Mouse (Mus musculus): ENCODE measurements around the gene Gm11554.
A peak's percentile ranks its signal among the peaks of the same experiment; 100 is the strongest.
"Not testable (repeated sequence)": the region's sequence is repeated elsewhere in the genome, so short reads cannot be mapped to it uniquely, and the experiment has no call there.

The Gm11554 gene

GRCm38 (mm10) chr11:99804346-99804745 lies at the start of gene Gm11554:
Gm11554 (minus strand) TSS chr11:99804446.
- H3K4me3 ChIP-seq (replicated peaks; ENCODE audit: low read length); H3K27me3 ChIP-seq (ENCODE audit: insufficient read depth, low read length); H3K9me3 ChIP-seq (ENCODE audit: low read length); H3K4me1 ChIP-seq (replicated peaks; ENCODE audit: low read depth, low read length); H3K36me3 ChIP-seq (ENCODE audit: insufficient read depth, low read length): not testable (repeated sequence)

DNA sequence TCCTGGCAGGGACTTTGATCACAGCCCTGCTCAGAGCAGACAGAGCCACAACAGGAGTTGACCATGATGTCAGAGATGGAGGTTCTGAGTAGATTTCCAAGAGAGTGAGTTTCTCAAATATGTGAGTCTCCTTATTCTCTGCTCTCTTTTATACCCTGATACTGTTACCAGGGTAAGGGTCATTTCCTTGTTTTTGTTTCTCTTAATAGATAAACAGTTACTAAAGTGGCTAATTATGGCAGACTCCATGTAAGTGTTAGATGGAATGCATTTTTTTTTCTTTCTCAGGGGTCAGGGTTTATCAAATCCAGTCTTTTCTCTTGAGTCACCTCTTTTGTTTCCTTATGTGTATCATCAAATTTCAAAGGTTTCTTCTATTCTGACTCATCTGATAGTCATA lies 47.3 kb upstream of the Gm11554 start, which contains the start of gene Krtap4-16:
Gene Krtap4-16 (minus strand): TSS at position 101 of the 400 bp plus-strand sequence.
- H3K36me3 ChIP-seq (ENCODE audit: insufficient read depth, low read length) = no peaks in the 10 kb centered on the region
- H3K27me3 ChIP-seq (ENCODE audit: insufficient read depth, low read length) = 0 out of 2 replicates have a peak, but pooled peaks cover 5% of the 10 kb centered on the region
- TF ChIP-seq CTCF (conservative IDR thresholded peaks at IDR 0.05; ENCODE audit: low read length) (no peak), NANOG (IDR thresholded peaks at IDR 0.05; ENCODE audit: borderline replicate concordance, low read length) (no peak), POU5F1 (IDR thresholded peaks at IDR 0.05; ENCODE audit: borderline replicate concordance, low read length) (no peak)
- H3K4me1 ChIP-seq (replicated peaks; ENCODE audit: low read depth, low read length) = no peaks in the 10 kb centered on the region
- no peaks in the 10 kb centered on the region for H3K9me3 ChIP-seq (ENCODE audit: low read length)
- H3K4me3 ChIP-seq (replicated peaks; ENCODE audit: low read length) = peak within 1 kb of the TSS; percentile 35

DNA sequence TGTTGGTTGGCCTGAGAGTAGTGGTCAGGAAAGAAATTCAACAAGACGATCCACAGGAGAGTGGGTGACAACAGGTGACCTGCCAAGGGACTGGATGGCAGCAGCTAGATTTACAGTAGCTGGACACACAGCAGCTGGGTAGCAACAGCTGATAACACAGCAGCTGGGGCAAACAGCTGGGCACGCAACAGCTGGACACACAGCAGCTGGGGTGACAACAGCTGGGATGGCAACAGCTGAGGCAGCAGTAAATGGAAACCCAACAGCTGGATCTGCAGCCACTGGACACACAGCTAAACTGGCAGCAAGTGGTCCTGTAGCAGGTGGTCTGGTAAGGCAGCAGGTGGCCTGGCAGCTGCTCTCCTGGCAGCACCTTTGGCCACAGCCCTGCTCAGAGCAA lies 42.5 kb upstream of the Gm11554 start:
- no peaks in the 10 kb centered on the region for H3K4me1 ChIP-seq (replicated peaks; ENCODE audit: low read depth, low read length)

GRCm38 (mm10) chr11:99842185-99842584 lies 37.9 kb upstream of the Gm11554 start:
- H3K4me1 ChIP-seq (replicated peaks; ENCODE audit: low read depth, low read length) = no peaks in the 10 kb centered on the region; the same call in 1 of the 2 replicates
- no peak for TF ChIP-seq NANOG (IDR thresholded peaks at IDR 0.05; ENCODE audit: borderline replicate concordance, low read length)
- no peak for TF ChIP-seq CTCF (conservative IDR thresholded peaks at IDR 0.05; ENCODE audit: low read length)
- TF ChIP-seq POU5F1 (IDR thresholded peaks at IDR 0.05; ENCODE audit: borderline replicate concordance, low read length) = no peak
- no peaks in the 10 kb centered on the region for H3K36me3 ChIP-seq (ENCODE audit: insufficient read depth, low read length)
- peaks cover 13% of the 10 kb centered on the region for H3K9me3 ChIP-seq (ENCODE audit: low read length)
- H3K27me3 ChIP-seq (ENCODE audit: insufficient read depth, low read length) = 0 out of 2 replicates have a peak, but pooled peaks cover 5% of the 10 kb centered on the region
- no peak overlapping the region for H3K4me3 ChIP-seq (replicated peaks; ENCODE audit: low read length)

More for the DNA sequence above, 42.5 kb upstream of the Gm11554 start:
- Histone ChIP-seq H3K36me3 (ENCODE audit: insufficient read depth, low read length) (no peaks in the 10 kb centered on the region), H3K9me3 (ENCODE audit: low read length) (no peaks in the 10 kb centered on the region), H3K27me3 (ENCODE audit: insufficient read depth, low read length) (0 out of 2 replicates have a peak, but pooled peaks cover 5% of the 10 kb centered on the region), H3K4me3 (replicated peaks; ENCODE audit: low read length) (no peak overlapping the region)
- TF ChIP-seq CTCF (conservative IDR thresholded peaks at IDR 0.05; ENCODE audit: low read length) (no peak), NANOG (IDR thresholded peaks at IDR 0.05; ENCODE audit: borderline replicate concordance, low read length) (no peak), POU5F1 (IDR thresholded peaks at IDR 0.05; ENCODE audit: borderline replicate concordance, low read length) (no peak)

DNA sequence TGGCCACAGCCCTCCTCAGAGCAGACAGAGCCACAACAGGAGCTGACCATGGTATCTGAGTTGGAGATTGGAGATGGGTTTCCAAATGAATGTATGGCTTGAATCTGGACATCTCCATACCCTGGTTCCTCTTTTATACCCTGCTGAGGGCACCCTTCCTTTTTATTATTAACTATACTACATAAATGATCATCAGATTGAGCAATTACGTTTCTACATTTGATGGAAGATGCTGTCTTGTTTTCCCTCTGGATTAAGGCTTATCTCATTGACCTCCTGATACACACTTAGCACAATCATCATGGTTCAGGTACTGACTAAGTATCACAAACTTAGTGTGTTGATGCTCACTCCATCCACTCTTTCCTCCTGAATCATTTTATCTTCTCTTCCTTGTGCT lies 33.7 kb upstream of the Gm11554 start, which contains the start of gene 2300003K06Rik:
Gene 2300003K06Rik (minus strand): TSS at position 101 of the 400 bp plus-strand sequence.
- Histone ChIP-seq H3K9me3 (ENCODE audit: low read length) (peaks cover 16% of the 10 kb centered on the region), H3K4me1 (replicated peaks; ENCODE audit: low read depth, low read length) (no peaks in the 10 kb centered on the region; the same call in 1 of the 2 replicates), H3K27me3 (ENCODE audit: insufficient read depth, low read length) (no peaks in the 10 kb centered on the region), H3K4me3 (replicated peaks; ENCODE audit: low read length) (no peak within 1 kb of the TSS), H3K36me3 (ENCODE audit: insufficient read depth, low read length) (no peaks in the 10 kb centered on the region)
- no peak for TF ChIP-seq POU5F1 (IDR thresholded peaks at IDR 0.05; ENCODE audit: borderline replicate concordance, low read length)
- TF ChIP-seq NANOG (IDR thresholded peaks at IDR 0.05; ENCODE audit: borderline replicate concordance, low read length) = no peak
- TF ChIP-seq CTCF (conservative IDR thresholded peaks at IDR 0.05; ENCODE audit: low read length) = no peak

DNA sequence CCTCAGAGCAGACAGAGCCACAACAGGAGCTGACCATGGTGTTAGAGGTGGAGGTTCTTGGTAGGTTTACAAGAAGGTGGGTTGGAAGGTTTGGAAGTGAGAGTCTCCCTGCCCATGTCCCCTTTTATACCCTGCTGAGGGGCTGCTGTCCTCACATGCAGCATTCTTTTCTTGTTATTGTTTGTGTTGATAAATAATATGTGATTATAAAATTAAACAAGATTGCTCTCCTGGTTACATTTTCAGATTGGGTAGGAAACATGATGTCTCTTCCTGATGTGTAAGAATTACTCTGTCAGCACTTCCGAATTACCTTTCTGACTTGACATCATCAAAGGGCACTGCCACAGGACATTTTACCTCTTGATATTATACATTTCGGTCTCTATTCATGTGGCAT lies 11.3 kb upstream of the Gm11554 start, which contains the start of gene Gm11564:
Gene Gm11564 (minus strand): TSS at position 101 of the 400 bp plus-strand sequence.
- H3K9me3 ChIP-seq (ENCODE audit: low read length); H3K4me1 ChIP-seq (replicated peaks; ENCODE audit: low read depth, low read length); H3K4me3 ChIP-seq (replicated peaks; ENCODE audit: low read length); H3K27me3 ChIP-seq (ENCODE audit: insufficient read depth, low read length); H3K36me3 ChIP-seq (ENCODE audit: insufficient read depth, low read length): not testable (repeated sequence)

DNA sequence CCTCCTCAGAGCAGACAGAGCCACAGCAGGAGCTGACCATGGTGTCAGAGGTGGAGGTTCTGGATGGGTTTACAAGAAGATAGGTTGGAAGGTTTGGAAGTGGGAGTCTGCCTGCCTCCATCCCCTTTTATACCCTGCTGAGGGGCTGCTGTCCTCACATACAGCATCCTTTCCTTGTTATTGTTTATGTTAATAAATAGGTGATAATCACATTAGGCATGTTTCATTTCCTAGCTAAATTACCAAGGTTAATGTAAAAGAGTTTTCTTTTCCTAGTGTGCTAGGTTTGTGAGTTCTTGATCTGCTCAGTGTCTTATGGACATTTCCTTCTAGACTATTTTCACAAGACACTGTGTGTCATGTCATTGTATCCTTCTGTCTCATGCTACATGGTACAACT lies 5.5 kb upstream of the Gm11554 start, which contains the start of gene Krtap4-13:
Gene Krtap4-13 (minus strand): TSS at position 101 of the 400 bp plus-strand sequence.
- H3K4me1 ChIP-seq (replicated peaks; ENCODE audit: low read depth, low read length); H3K9me3 ChIP-seq (ENCODE audit: low read length); H3K4me3 ChIP-seq (replicated peaks; ENCODE audit: low read length); H3K27me3 ChIP-seq (ENCODE audit: insufficient read depth, low read length); H3K36me3 ChIP-seq (ENCODE audit: insufficient read depth, low read length): not testable (repeated sequence)

- H3K27me3 ChIP-seq (ENCODE audit: insufficient read depth, low read length); H3K9me3 ChIP-seq (ENCODE audit: low read length); H3K4me1 ChIP-seq (replicated peaks; ENCODE audit: low read depth, low read length); H3K4me3 ChIP-seq (replicated peaks; ENCODE audit: low read length); H3K36me3 ChIP-seq (ENCODE audit: insufficient read depth, low read length): not testable (repeated sequence)
Observed at GRCm38 (mm10) chr11:99798832-99799231, 5.4 kb downstream of the Gm11554 start, which contains the start of gene Gm11569. Gm11569 (minus strand) TSS chr11:99798932.

DNA sequence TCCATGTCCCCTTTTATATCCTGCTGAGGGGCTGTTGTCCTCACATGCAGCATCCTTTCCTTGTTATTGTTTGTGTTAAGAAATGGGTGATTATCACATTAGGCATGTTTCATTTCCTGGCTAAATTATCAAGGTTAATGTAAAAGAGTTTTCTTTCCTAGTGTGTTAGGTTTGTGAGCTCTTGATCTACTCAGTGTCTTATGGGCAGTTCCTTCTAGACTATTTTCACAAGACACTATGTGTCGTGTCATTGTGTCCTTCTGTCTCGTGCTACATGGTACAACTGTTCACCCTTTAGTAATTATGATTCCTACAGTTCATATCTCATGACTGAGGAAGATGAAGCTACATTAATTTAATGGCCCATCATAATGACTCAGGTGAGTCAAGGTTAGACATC lies 10.9 kb downstream of the Gm11554 start, which contains the start of gene Gm11596:
Gene Gm11596 (minus strand): TSS at position 101 of the 400 bp plus-strand sequence.
- Histone ChIP-seq H3K36me3 (ENCODE audit: insufficient read depth, low read length) (no peaks in the 10 kb centered on the region), H3K27me3 (ENCODE audit: insufficient read depth, low read length) (no peaks in the 10 kb centered on the region), H3K4me3 (replicated peaks; ENCODE audit: low read length) (no peak within 1 kb of the TSS), H3K4me1 (replicated peaks; ENCODE audit: low read depth, low read length) (no peaks in the 10 kb centered on the region), H3K9me3 (ENCODE audit: low read length) (peaks cover 34% of the 10 kb centered on the region)
- no peak for TF ChIP-seq NANOG (IDR thresholded peaks at IDR 0.05; ENCODE audit: borderline replicate concordance, low read length)

DNA sequence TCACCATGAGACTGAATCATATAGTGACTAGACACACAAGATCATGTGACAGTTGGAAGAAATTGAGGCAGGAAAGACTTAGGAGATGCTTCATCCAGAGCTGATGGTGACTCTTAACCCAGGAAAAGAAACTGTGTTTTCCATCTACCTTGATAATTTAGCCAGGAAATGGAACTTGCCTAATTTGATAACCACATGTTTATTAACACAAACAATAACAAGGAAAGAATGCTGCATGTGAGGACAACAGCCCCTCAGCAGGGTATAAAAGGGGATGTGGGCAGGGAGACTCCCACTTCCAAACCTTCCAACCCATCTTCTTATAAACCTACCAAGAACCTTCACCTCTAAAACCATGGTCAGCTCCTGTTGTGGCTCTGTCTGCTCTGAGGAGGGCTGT lies 19.3 kb downstream of the Gm11554 start, which contains the start of gene Krtap4-9:
Gene Krtap4-9 (plus strand): TSS at position 301 of the 400 bp plus-strand sequence.
- not testable (repeated sequence) for H3K4me1 ChIP-seq (replicated peaks; ENCODE audit: low read depth, low read length); H3K36me3 ChIP-seq (ENCODE audit: insufficient read depth, low read length); H3K27me3 ChIP-seq (ENCODE audit: insufficient read depth, low read length); H3K4me3 ChIP-seq (replicated peaks; ENCODE audit: low read length)
- peaks cover 21% of the 10 kb centered on the region for H3K9me3 ChIP-seq (ENCODE audit: low read length)

All from E14TG2a.4 (cell line).